Mouse (Mus musculus) MEL (cell line): ENCODE data around the gene Fdxacb1.

Experiments used
- BHLHE40 ChIP-seq: IDR thresholded peaks from 2 replicates; pipeline ENCODE4 v1.6.1; 2012; ENCODE audit warnings: low read depth, mild to moderate bottlenecking, inconsistent platforms, low read length, improper control_type of control experiment, borderline replicate concordance
- CHD1 ChIP-seq: IDR thresholded peaks from 2 replicates; pipeline ENCODE4 v1.6.1; 2012; ENCODE audit warnings: low read depth, mild to moderate bottlenecking, inconsistent platforms, low read length, improper control_type of control experiment
- CTCF ChIP-seq, 3 experiments: IDR thresholded peaks in 2 of 3; conservative IDR thresholded peaks in 1 of 3; 2 replicates each; pipeline ENCODE4 v1.5.1; 2011 to 2012; ENCODE audit warnings: low read length in 3 of 3, low read depth in 2 of 3, mild to moderate bottlenecking in 2 of 3, improper control_type of control experiment in 1 of 3, inconsistent platforms in 1 of 3, mixed read lengths in 1 of 3, moderate library complexity in 1 of 3; ENCODE audit not compliant: control insufficient read depth in 1 of 3, insufficient read depth in 1 of 3, poor library complexity in 1 of 3, severe bottlenecking in 1 of 3
- GATA1 ChIP-seq: IDR thresholded peaks from 2 replicates; pipeline ENCODE4 v1.6.1; 2011; ENCODE audit warnings: low read depth, low read length, improper control_type of control experiment
- MEF2A ChIP-seq: IDR thresholded peaks from 2 replicates; pipeline ENCODE4 v1.6.1; 2014; ENCODE audit warnings: low read depth, mild to moderate bottlenecking, inconsistent platforms, low read length, improper control_type of control experiment; ENCODE audit not compliant: poor library complexity, insufficient replicate concordance, severe bottlenecking; ENCODE audit errors: extremely low read depth
- MXI1 ChIP-seq: IDR thresholded peaks from 2 replicates; pipeline ENCODE4 v1.6.1; 2011; ENCODE audit warnings: mild to moderate bottlenecking, low read depth, low read length, improper control_type of control experiment
- POLR2A ChIP-seq, 2 experiments: IDR thresholded peaks; 2 replicates each; pipeline ENCODE4 v1.6.1; 2011 to 2012; ENCODE audit warnings: low read length in 2 of 2, mild to moderate bottlenecking in 2 of 2, control low read depth in 1 of 2, improper control_type of control experiment in 1 of 2, low read depth in 1 of 2, moderate library complexity in 1 of 2; ENCODE audit not compliant: control insufficient read depth in 1 of 2, insufficient read depth in 1 of 2, poor library complexity in 1 of 2
- POLR2AphosphoS2 ChIP-seq: IDR thresholded peaks from 2 replicates; pipeline ENCODE4 v1.6.1; 2011; ENCODE audit warnings: low read length, improper control_type of control experiment
- TAL1 ChIP-seq: IDR thresholded peaks from 2 replicates; pipeline ENCODE4 v1.6.1; 2012; ENCODE audit warnings: mild to moderate bottlenecking, inconsistent platforms, low read length, moderate library complexity, mixed read lengths
- ZNF384 ChIP-seq: IDR thresholded peaks from 2 replicates; pipeline ENCODE4 v1.6.1; 2012; ENCODE audit warnings: low read depth, mild to moderate bottlenecking, inconsistent platforms, low read length, improper control_type of control experiment

- TF ChIP-seq CTCF (IDR thresholded peaks at IDR 0.05 in 2 of 3, conservative IDR thresholded peaks at IDR 0.05 in 1 of 3; ENCODE audit: control insufficient read depth in 1 of 3, insufficient read depth in 1 of 3, low read depth in 2 of 3, low read length in 3 of 3, poor library complexity in 1 of 3, severe bottlenecking in 1 of 3) (no peak), GATA1 (no peak), ZNF384 (no peak), CHD1 (no peak), MXI1 (no peak), POLR2A (IDR thresholded peaks at IDR 0.05; ENCODE audit: control insufficient read depth in 1 of 2, insufficient read depth in 1 of 2, low read depth in 1 of 2, low read length in 2 of 2, poor library complexity in 1 of 2) (no peak), POLR2AphosphoS2 (no peak), BHLHE40 (no peak), MEF2A (no peak), TAL1 (no peak)
Measured at GRCm38 (mm10) chr9:50732560-50732959, 35.5 kb upstream of the Fdxacb1 start.
